ENCODE assay signal across 14 mouse cellular contexts in the genomic region with DNA sequence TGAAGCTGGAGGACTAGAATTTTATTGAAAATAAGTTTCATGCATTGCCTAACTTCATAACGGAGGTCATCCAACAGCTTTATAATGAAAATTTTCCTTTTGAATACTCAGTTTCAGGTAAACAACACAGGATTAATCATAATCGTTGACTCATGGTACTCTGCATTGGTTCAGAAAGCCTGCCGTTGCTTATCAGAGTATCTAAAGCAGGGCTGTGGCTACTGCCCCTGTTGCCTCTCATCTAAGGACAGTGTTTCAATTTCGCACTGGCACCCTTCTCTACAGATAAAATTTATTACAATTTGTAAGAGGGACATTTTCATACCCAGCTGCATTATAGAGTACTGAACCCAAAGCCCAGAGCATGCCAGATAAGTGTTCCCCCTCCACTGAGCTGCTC.
"Had no signal": no experiment of that assay in that cellular context is flagged by ENCODE, and none has a peak within 500 bp of the region (broad histone marks: within the 10 kb centered on the region; RNA-seq: fewer than 3 reads in every experiment).

No protein-coding gene starts in this region.

- ATAC-seq: liver, postnatal 0 days had no signal

- H3K27ac ChIP-seq: left cerebral cortex, adult 2 months; limb, embryonic 10.5 days; liver, embryonic 13.5 days; lung, embryonic 15.5 days; neural tube, embryonic 15.5 days had no signal

- DNase-seq: kidney, adult 8-10 months; kidney, postnatal 25 days; liver, embryonic 13.5 days; liver, postnatal 0 days; lung, postnatal 14 days; midbrain, embryonic 14.5 days; right cerebral cortex, adult 18-20 months; right cerebral cortex, postnatal 25 days; thymus, postnatal 4 days had no signal

- H3K27me3 ChIP-seq: liver, embryonic 13.5 days; lung, embryonic 15.5 days; neural tube, embryonic 15.5 days had no signal

- H3K9ac ChIP-seq: liver, embryonic 13.5 days; liver, postnatal 0 days; lung, embryonic 15.5 days; neural tube, embryonic 15.5 days had no signal

- H3K9me3 ChIP-seq: limb, embryonic 10.5 days; liver, embryonic 13.5 days; lung, embryonic 15.5 days; neural tube, embryonic 15.5 days had no signal

- H3K4me1 ChIP-seq: limb, embryonic 10.5 days; lung, embryonic 15.5 days; neural tube, embryonic 15.5 days had no signal

- H3K4me3 ChIP-seq: left cerebral cortex, adult 2 months; limb, embryonic 10.5 days; liver, embryonic 13.5 days; lung, embryonic 15.5 days; myocyte; neural tube, embryonic 15.5 days had no signal

- H3K4me2 ChIP-seq: liver, embryonic 13.5 days; lung, embryonic 15.5 days; neural tube, embryonic 15.5 days had no signal
